ENCODE assay signal across 15 mouse cellular contexts in genomic region chrX:166393753-166394152, GRCm38 (mm10). TPM values are rescaled to one million over a fixed set of nuclear protein-coding genes. Genes with fewer than 3 reads are reported as not detected.
DNase-seq lines count a peak whose midpoint lies in the region; ATAC-seq and TF ChIP-seq lines count a peak whose summit lies in the region.
"Had no signal": no experiment of that assay in that cellular context is flagged by ENCODE, and none has a peak within 500 bp of the region (broad histone marks: within the 10 kb centered on the region; RNA-seq: fewer than 3 reads in every experiment).

No protein-coding gene starts in this region.

- ATAC-seq in granulocyte monocyte progenitor cell, adult 5-6 weeks (replicated peaks; ENCODE audit: poor library complexity, severe bottlenecking): no peak
- ATAC-seq: forebrain, embryonic 15.5 days; midbrain, embryonic 16.5 days had no signal

- H3K27ac ChIP-seq in layer of hippocampus, adult 2 months: no peak overlapping the region
- no peak overlapping the region for H3K27ac ChIP-seq in limb, embryonic 10.5 days
- H3K27ac ChIP-seq: forebrain, embryonic 15.5 days; macrophage; neural tube, embryonic 12.5 days had no signal

- H3K36me3 ChIP-seq in limb, embryonic 10.5 days: 0 out of 2 replicates have a peak, but pooled peaks cover 4% of the 10 kb centered on the region
- H3K36me3 ChIP-seq: forebrain, embryonic 15.5 days; neural tube, embryonic 12.5 days had no signal

- DNase-seq in layer of hippocampus, adult 2 months (ENCODE audit: low spot score in 2 of 2): no peak
- no peak for DNase-seq in layer of hippocampus, adult 11-12 months (ENCODE audit: low spot score)
- DNase-seq in thymus, postnatal 14 days: peak; percentile 7
- no peak for DNase-seq in thymus, postnatal 0 days (ENCODE audit: low spot score)
- DNase-seq in R1 (ENCODE audit: low read depth, low spot score): peak; percentile 49
- DNase-seq in limb, embryonic 10.5 days (ENCODE audit: low spot score): no peak
- DNase-seq: cerebellum, adult 18-20 months; gastrocnemius, postnatal 10 days; heart, postnatal 4 days had no signal

- no peaks in the 10 kb centered on the region for H3K9me3 ChIP-seq in limb, embryonic 10.5 days (replicated peaks)
- H3K9me3 ChIP-seq: forebrain, embryonic 15.5 days; heart, embryonic 12.5 days; neural tube, embryonic 12.5 days had no signal

- peak; percentile 53 for TF ChIP-seq CTCF in layer of hippocampus, adult 2 months (conservative IDR thresholded peaks at IDR 0.05)

- 75% methylated on average over 1 of the region's 1 CpGs for WGBS in limb, embryonic 10.5 days

- no peaks in the 10 kb centered on the region for H3K4me1 ChIP-seq in limb, embryonic 10.5 days
- H3K4me1 ChIP-seq: forebrain, embryonic 15.5 days; heart, embryonic 12.5 days; neural tube, embryonic 12.5 days had no signal

- H3K27me3 ChIP-seq in limb, embryonic 10.5 days (ENCODE audit: low read depth, poor library complexity, severe bottlenecking): peaks cover 74% of the 10 kb centered on the region
- H3K27me3 ChIP-seq: forebrain, embryonic 15.5 days; heart, embryonic 12.5 days; neural tube, embryonic 12.5 days had no signal

- H3K4me3 ChIP-seq in layer of hippocampus, adult 2 months: no peak overlapping the region
- H3K4me3 ChIP-seq in limb, embryonic 10.5 days: no peak overlapping the region
- H3K4me3 ChIP-seq: forebrain, embryonic 15.5 days; heart, embryonic 12.5 days; neural tube, embryonic 12.5 days had no signal

RNA-seq across cellular contexts. Expression of gene Trappc2, which starts 46.6 kb away (rescaled TPM):
- 10 to 100 TPM; 49.0 to 59.3 TPM for total RNA-seq in layer of hippocampus, adult 2 months (2021)
- 29.8 and 31.5 TPM in 2 replicates for polyA plus RNA-seq in thymus, postnatal 0 days (2015; fragmentation: Nextera tagmentation; extraction: Ambion mirVana)
- polyA plus RNA-seq in limb, embryonic 10.5 days (2016; fragmentation: Nextera tagmentation; extraction: Ambion mirVana): 15.3 and 18.9 TPM in 2 replicates
- total RNA-seq in granulocyte monocyte progenitor cell, adult 5-6 weeks (2014; fragmentation: Nextera tagmentation): 11.2 and 18.5 TPM in 2 replicates
- 13.6 and 17.1 TPM in 2 replicates for total RNA-seq in granulocyte monocyte progenitor cell, adult 5-6 weeks (2017)

RNA-seq across cellular contexts. Expression of gene Ofd1, which starts 46.8 kb away (rescaled TPM):
- 1 to 10 TPM; 5.1 to 6.3 TPM for total RNA-seq in layer of hippocampus, adult 2 months (2021)
- 6.3 and 8.4 TPM in 2 replicates for polyA plus RNA-seq in thymus, postnatal 0 days (2015; fragmentation: Nextera tagmentation; extraction: Ambion mirVana)
- 6.7 and 8.6 TPM in 2 replicates for polyA plus RNA-seq in limb, embryonic 10.5 days (2016; fragmentation: Nextera tagmentation; extraction: Ambion mirVana)
- 7.2 and 9.0 TPM in 2 replicates for total RNA-seq in granulocyte monocyte progenitor cell, adult 5-6 weeks (2014; fragmentation: Nextera tagmentation)
- 11.3 and 15.6 TPM in 2 replicates for total RNA-seq in granulocyte monocyte progenitor cell, adult 5-6 weeks (2017)

Comparison
In these comparisons a context has a peak if more than half of its experiments do, and no peak if none do; other contexts are left out.
1. DNase-seq: peak in thymus, postnatal 14 days (single experiment) and R1 (single experiment); none in layer of hippocampus, adult 2 months (0 of 2), layer of hippocampus, adult 11-12 months (single experiment), thymus, postnatal 0 days (single experiment) and limb, embryonic 10.5 days (single experiment).